12 mouse cellular contexts compared by ENCODE assay signal in genomic region chr9:97315421-97316055, GRCm38 (mm10). TPM values are rescaled to one million over a fixed set of nuclear protein-coding genes. Genes with fewer than 3 reads are reported as not detected.
DNase-seq lines count a peak whose midpoint lies in the region; ATAC-seq and TF ChIP-seq lines count a peak whose summit lies in the region.
"Had no signal": no experiment of that assay in that cellular context is flagged by ENCODE, and none has a peak within 500 bp of the region (broad histone marks: within the 10 kb centered on the region; RNA-seq: fewer than 3 reads in every experiment).

No protein-coding gene starts in this region.

- peak; percentile 52; the same call in 1 of the 2 replicates for TF ChIP-seq CTCF in lung, adult 2 months (IDR thresholded peaks at IDR 0.05; ENCODE audit: insufficient read depth, low read length)
- 0 out of 2 replicates have a peak, but pooled peaks have one; percentile 2 for TF ChIP-seq CTCF in embryonic fibroblast, embryonic 13.5 days (IDR thresholded peaks at IDR 0.05; ENCODE audit: borderline replicate concordance, insufficient read depth, low read length)

- DNase-seq in embryo, embryonic 10.5 days (ENCODE audit: low spot score): peak; percentile 30
- no peak for DNase-seq in embryo, embryonic 10 days (ENCODE audit: low spot score)
- DNase-seq in lung, adult 2 months: no peak
- DNase-seq in lung, adult 18-20 months: no peak
- no peak for DNase-seq in urinary bladder, postnatal 36 days (ENCODE audit: low spot score in 2 of 2)
- DNase-seq in limb, embryonic 10.5 days (ENCODE audit: low spot score): no peak

- no peaks in the 10 kb centered on the region for H3K36me3 ChIP-seq in stomach, embryonic 15.5 days
- H3K36me3 ChIP-seq in limb, embryonic 10.5 days: no peaks in the 10 kb centered on the region
- H3K36me3 ChIP-seq: G1E had no signal

- H3K9me3 ChIP-seq in stomach, embryonic 15.5 days: no peaks in the 10 kb centered on the region
- H3K9me3 ChIP-seq in limb, embryonic 10.5 days (replicated peaks): no peaks in the 10 kb centered on the region

- no peak overlapping the region for H3K9ac ChIP-seq in stomach, embryonic 15.5 days

- no peaks in the 10 kb centered on the region for H3K27me3 ChIP-seq in stomach, embryonic 15.5 days (replicated peaks)
- no peaks in the 10 kb centered on the region for H3K27me3 ChIP-seq in limb, embryonic 10.5 days (ENCODE audit: low read depth, poor library complexity, severe bottlenecking)

- no peak overlapping the region for H3K27ac ChIP-seq in embryonic fibroblast, embryonic 13.5 days (ENCODE audit: insufficient read depth, low read length)
- no peak overlapping the region for H3K27ac ChIP-seq in stomach, embryonic 15.5 days
- H3K27ac ChIP-seq in limb, embryonic 10.5 days: no peak overlapping the region
- H3K27ac ChIP-seq: macrophage had no signal

- no peak overlapping the region for H3K4me2 ChIP-seq in stomach, embryonic 15.5 days

- 62% methylated on average over 10 of the region's 10 CpGs for WGBS in lung, adult 2 months
- WGBS in stomach, embryonic 15.5 days: 65% methylated on average over 10 of the region's 10 CpGs
- WGBS in limb, embryonic 10.5 days: 72% methylated on average over 10 of the region's 10 CpGs

- H3K4me3 ChIP-seq in lung, adult 2 months (replicated peaks; ENCODE audit: extremely low read depth, low read depth, low read length): no peak overlapping the region
- H3K4me3 ChIP-seq in embryonic fibroblast, embryonic 13.5 days (ENCODE audit: insufficient read depth, low read length): no peak overlapping the region
- H3K4me3 ChIP-seq in stomach, embryonic 15.5 days (replicated peaks): no peak overlapping the region
- no peak overlapping the region for H3K4me3 ChIP-seq in limb, embryonic 10.5 days

- H3K4me1 ChIP-seq in lung, adult 2 months (ENCODE audit: control insufficient read depth, insufficient read depth, low read length): no peaks in the 10 kb centered on the region
- H3K4me1 ChIP-seq in embryonic fibroblast, embryonic 13.5 days (ENCODE audit: control insufficient read depth, insufficient read depth, low read length): no peaks in the 10 kb centered on the region
- H3K4me1 ChIP-seq in stomach, embryonic 15.5 days: no peaks in the 10 kb centered on the region
- no peaks in the 10 kb centered on the region for H3K4me1 ChIP-seq in limb, embryonic 10.5 days

- no peak for TF ChIP-seq POLR2A in lung, adult 2 months (IDR thresholded peaks at IDR 0.05; ENCODE audit: borderline replicate concordance, extremely low read depth, low read depth, low read length)
- no peak for TF ChIP-seq POLR2A in embryonic fibroblast, embryonic 13.5 days (IDR thresholded peaks at IDR 0.05; ENCODE audit: low read depth, low read length)

- ATAC-seq in stomach, embryonic 15.5 days (ENCODE audit: insufficient read depth, low FRiP score, low read depth): 0 out of 2 replicates have a peak, but pooled peaks have one; percentile 27
- ATAC-seq: inflammation-experienced regulatory T-cells, adult 6 months had no signal

RNA-seq across cellular contexts. Expression of gene Trim42, which starts 54.2 kb away (rescaled TPM):
- not detected in 2 replicates for polyA plus RNA-seq in lung, adult 2 months (2012; rRNA removed)
- not detected in 2 replicates for polyA plus RNA-seq in embryonic fibroblast, embryonic 13.5 days (2011; ENCODE audit: insufficient read length, low read depth, missing spikeins)
- not detected in 2 replicates for polyA plus RNA-seq in stomach, embryonic 15.5 days (2015; fragmentation: Nextera tagmentation; extraction: Ambion mirVana)
- not detected in 2 replicates for polyA plus RNA-seq in limb, embryonic 10.5 days (2016; fragmentation: Nextera tagmentation; extraction: Ambion mirVana)
- polyA plus RNA-seq: embryonic facial prominence, embryonic 14.5 days; G1E; inflammation-experienced regulatory T-cells, adult 6 months; macrophage had no signal
